Mouse (Mus musculus) thymus, adult 18-20 months (tissue): Measurements from ENCODE around the gene Dtx2.
"Not testable (repeated sequence)": the region's sequence is repeated elsewhere in the genome, so short reads cannot be mapped to it uniquely, and the experiment has no call there.

Experiments
- DNase-seq, 2 experiments: peaks; one replicate each; pipeline ENCODE4 v3.0.0; 2022; ENCODE audit warnings: mixed read lengths in 2 of 2

Dtx2 gene

GRCm38 (mm10) chr5:136066404-136067148 is 72.0 kb downstream of the Dtx2 start:
- DNase-seq, result not testable (repeated sequence)

GRCm38 (mm10) chr5:136069411-136069810 is 74.8 kb downstream of the Dtx2 start:
- no peak for DNase-seq

GRCm38 (mm10) chr5:136073051-136073450 is 78.5 kb downstream of the Dtx2 start:
- DNase-seq, result no peak

- no peak for DNase-seq
Observed at GRCm38 (mm10) chr5:136073526-136073925, 78.9 kb downstream of the Dtx2 start.

DNA sequence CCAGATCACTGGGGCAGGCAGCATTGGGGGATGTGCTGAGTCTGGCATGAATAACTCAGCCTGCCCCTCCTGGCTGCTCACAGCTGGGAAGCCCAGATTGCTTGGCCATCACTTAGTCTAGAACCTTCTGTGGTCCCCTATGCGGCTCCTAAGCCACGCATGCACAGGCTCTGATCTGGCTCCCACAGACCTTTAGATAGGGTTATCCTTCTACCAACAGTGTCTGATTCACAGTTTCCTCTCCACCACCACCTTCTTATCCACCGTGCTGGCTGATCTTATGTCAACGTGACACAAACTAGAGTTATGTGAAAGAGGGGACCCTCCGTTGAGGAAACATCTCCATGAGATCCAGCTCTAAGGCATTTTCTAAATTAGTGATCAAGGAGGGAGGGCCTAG is 80.5 kb downstream of the Dtx2 start:
- no peak for DNase-seq

GRCm38 (mm10) chr5:136076284-136076683 is 81.7 kb downstream of the Dtx2 start:
- no peak for DNase-seq

GRCm38 (mm10) chr5:136077001-136077550 is 82.5 kb downstream of the Dtx2 start:
- DNase-seq, result no peak

- no peak for DNase-seq
Observed at GRCm38 (mm10) chr5:136078136-136078535, 83.5 kb downstream of the Dtx2 start.

GRCm38 (mm10) chr5:136082345-136082744 is 87.7 kb downstream of the Dtx2 start:
- DNase-seq, result no peak
